Mouse (Mus musculus) C2C12 (cell line): ENCODE results near the gene Prdm11. TPM values are rescaled to one million over a fixed set of nuclear protein-coding genes. Genes with fewer than 3 reads are reported as not detected.

Experiments used
- H3K27me3 ChIP-seq: one replicate; pipeline ENCODE4 v1.6.1; 2011; ENCODE audit not compliant: control insufficient read depth, insufficient read depth, insufficient read length
- H3K36me3 ChIP-seq: one replicate; pipeline ENCODE4 v1.6.1; 2011; ENCODE audit not compliant: control insufficient read depth, insufficient read depth
- H3K4me3 ChIP-seq: one replicate; pipeline ENCODE4 v1.5.1; 2011; ENCODE audit warnings: mild to moderate bottlenecking, control low read depth; ENCODE audit not compliant: poor library complexity, insufficient read depth, severe bottlenecking
- H3K79me2 ChIP-seq: one replicate; pipeline ENCODE4 v1.6.1; 2011; ENCODE audit not compliant: control insufficient read depth, insufficient read depth
- H3K79me3 ChIP-seq: one replicate; pipeline ENCODE4 v1.6.1; 2011; ENCODE audit warnings: low read depth, control low read depth
- H3ac ChIP-seq: one replicate; pipeline ENCODE3; 2011; ENCODE audit warnings: low read depth; ENCODE audit not compliant: control insufficient read depth, insufficient read length
- CEBPB ChIP-seq: IDR thresholded peaks from one replicate; pipeline ENCODE4 v1.6.1; 2011; ENCODE audit warnings: low read depth, mild to moderate bottlenecking, control low read depth, moderate library complexity
- CTCF ChIP-seq: IDR thresholded peaks from one replicate; pipeline ENCODE4 v1.5.1; 2011; ENCODE audit not compliant: control insufficient read depth, insufficient read depth, insufficient read length
- FOSL1 ChIP-seq: IDR thresholded peaks from one replicate; pipeline ENCODE4 v1.8.0; 2011; ENCODE audit warnings: mild to moderate bottlenecking, low read length; ENCODE audit not compliant: poor library complexity, insufficient read depth, severe bottlenecking
- MAX ChIP-seq: IDR thresholded peaks from one replicate; pipeline ENCODE4 v1.6.1; 2011; ENCODE audit warnings: mild to moderate bottlenecking, control low read depth
- MYOD1 ChIP-seq: IDR thresholded peaks from one replicate; pipeline ENCODE4 v1.6.1; 2011; ENCODE audit warnings: low read depth; ENCODE audit not compliant: control insufficient read depth, insufficient read length
- MYOG ChIP-seq: IDR thresholded peaks from one replicate; pipeline ENCODE4 v1.6.1; 2011; ENCODE audit not compliant: control insufficient read depth, insufficient read length; ENCODE audit errors: extremely low read depth
- USF1 ChIP-seq: IDR thresholded peaks from one replicate; pipeline ENCODE4 v1.6.1; 2011; ENCODE audit warnings: low read depth, mild to moderate bottlenecking, control low read depth, moderate library complexity
- polyA plus RNA-seq: library from polyadenylated mRNA; unstranded; fragments of >200 nt; fragmentation: generic; extraction: Trizol; gene quantifications from one replicate; pipeline ENCODE4 v1.2.1, GENCODE M21; 2012; ENCODE audit warnings: missing spikeins

Gene Prdm11
- polyA plus RNA-seq, 1 experiment = 2.7 TPM

GRCm38 (mm10) chr2:93075738-93076577 lies 30.0 kb upstream of the Prdm11 start:
- Histone ChIP-seq H3K4me3 (no peak overlapping the region), H3K79me3 (no peaks in the 10 kb centered on the region), H3K79me2 (no peaks in the 10 kb centered on the region), H3K36me3 (no peaks in the 10 kb centered on the region), H3K27me3 (peaks cover 10% of the 10 kb centered on the region), H3ac (no peak overlapping the region)
- TF ChIP-seq MYOG (no peak), FOSL1 (no peak), CTCF (peak; percentile 55), MYOD1 (no peak), USF1 (peak; percentile 72), MAX (no peak), CEBPB (no peak)

GRCm38 (mm10) chr2:93071656-93072055 lies 25.7 kb upstream of the Prdm11 start:
- Histone ChIP-seq H3K79me2 (no peaks in the 10 kb centered on the region), H3K79me3 (no peaks in the 10 kb centered on the region), H3K36me3 (no peaks in the 10 kb centered on the region), H3K27me3 (peaks cover 26% of the 10 kb centered on the region), H3K4me3 (no peak overlapping the region), H3ac (no peak overlapping the region)
- peak; percentile 30 for TF ChIP-seq MAX
- TF ChIP-seq MYOD1 = no peak

GRCm38 (mm10) chr2:93068942-93069341 lies 23.0 kb upstream of the Prdm11 start:
- H3K79me2 ChIP-seq = no peaks in the 10 kb centered on the region
- no peaks in the 10 kb centered on the region for H3K79me3 ChIP-seq
- peaks cover 52% of the 10 kb centered on the region for H3K27me3 ChIP-seq
- H3K4me3 ChIP-seq = no peak overlapping the region
- no peaks in the 10 kb centered on the region for H3K36me3 ChIP-seq
- TF ChIP-seq CTCF (peak; percentile 22), FOSL1 (no peak), MAX (no peak), USF1 (no peak)
- H3ac ChIP-seq = no peak overlapping the region

DNA sequence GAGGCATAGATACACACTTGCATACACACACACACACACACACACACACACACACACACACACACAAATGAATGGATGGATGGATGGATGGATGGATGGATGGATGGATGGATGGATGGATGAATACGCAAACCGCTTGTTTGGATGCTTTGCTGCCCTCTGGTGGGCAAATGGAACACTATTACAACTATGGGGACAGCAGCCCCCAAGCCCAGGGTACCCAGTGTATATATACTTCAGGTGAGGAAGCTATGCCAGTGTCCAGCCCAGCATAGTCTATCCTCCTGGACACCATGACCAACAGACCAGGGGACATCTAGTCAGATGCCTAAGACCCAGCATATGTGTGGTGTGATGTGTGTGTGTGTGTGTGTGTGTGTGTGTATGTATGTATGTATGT lies 17.4 kb upstream of the Prdm11 start:
- Histone ChIP-seq H3K79me3 (no peaks in the 10 kb centered on the region), H3K27me3 (peaks cover 42% of the 10 kb centered on the region), H3K79me2 (no peaks in the 10 kb centered on the region), H3ac (no peak overlapping the region), H3K36me3 (no peaks in the 10 kb centered on the region), H3K4me3 (no peak overlapping the region)
- TF ChIP-seq CTCF (peak; percentile 27), FOSL1 (no peak), MAX (no peak)

- TF ChIP-seq CEBPB (no peak), MAX (no peak), USF1 (no peak), MYOG (no peak), FOSL1 (no peak), CTCF (no peak), MYOD1 (no peak)
- no peaks in the 10 kb centered on the region for H3K79me3 ChIP-seq
- H3K36me3 ChIP-seq = no peaks in the 10 kb centered on the region
- no peak overlapping the region for H3K4me3 ChIP-seq
- H3K79me2 ChIP-seq = no peaks in the 10 kb centered on the region
- peaks cover 11% of the 10 kb centered on the region for H3K27me3 ChIP-seq
- no peak overlapping the region for H3ac ChIP-seq
Observed at GRCm38 (mm10) chr2:93051873-93052272, 5.9 kb upstream of the Prdm11 start.

DNA sequence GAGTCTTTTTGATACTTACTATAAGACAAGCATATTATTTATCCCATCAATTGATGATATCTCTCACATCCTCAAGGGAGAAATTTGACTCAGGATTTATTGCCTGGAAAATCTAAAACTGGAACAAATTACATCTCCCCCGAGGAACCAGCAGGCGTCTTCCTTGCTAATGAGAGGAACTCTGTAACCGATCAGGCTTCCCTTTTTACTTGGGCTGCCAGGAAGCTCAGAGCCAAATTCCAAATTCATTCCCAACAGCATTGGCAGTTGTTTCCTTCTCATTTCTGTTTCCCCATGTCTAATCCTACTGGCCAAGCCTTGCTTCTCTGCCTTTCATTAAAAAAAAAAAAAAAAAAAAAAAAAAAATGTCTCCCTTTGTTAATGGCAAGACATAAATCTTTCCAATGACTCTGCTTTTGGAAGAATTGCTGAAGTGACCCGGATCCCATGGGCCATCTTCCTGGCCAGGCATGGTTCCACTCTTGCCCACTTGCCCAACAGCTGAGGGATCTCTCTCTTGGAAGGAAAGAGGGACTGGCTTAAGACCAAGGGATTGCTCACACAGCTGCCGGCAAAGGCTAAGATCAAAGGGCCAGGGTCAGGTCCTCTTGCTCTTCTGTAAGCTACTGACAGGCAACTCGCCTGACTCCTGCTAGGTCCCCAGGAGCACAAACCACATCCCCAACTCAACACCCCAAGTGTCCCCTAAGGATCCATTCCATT lies 2.8 kb upstream of the Prdm11 start:
- TF ChIP-seq CTCF (no peak), USF1 (no peak), MYOD1 (no peak), CEBPB (no peak), MAX (no peak), MYOG (no peak), FOSL1 (no peak)
- H3K36me3 ChIP-seq = no peaks in the 10 kb centered on the region
- H3K79me3 ChIP-seq = peaks cover 2% of the 10 kb centered on the region
- peaks cover 9% of the 10 kb centered on the region for H3K27me3 ChIP-seq
- H3ac ChIP-seq = no peak overlapping the region
- H3K79me2 ChIP-seq = no peaks in the 10 kb centered on the region
- no peak overlapping the region for H3K4me3 ChIP-seq
